Mouse (Mus musculus): ENCODE data around the gene Rpl21. TPM values are rescaled to one million over a fixed set of nuclear protein-coding genes. Genes with fewer than 3 reads are reported as not detected.
A peak's percentile ranks its signal among the peaks of the same experiment; 100 is the strongest.
"Not testable (repeated sequence)": the region's sequence is repeated elsewhere in the genome, so short reads cannot be mapped to it uniquely, and the experiment has no call there.

Gene Rpl21
- polyA plus RNA-seq, 1 experiment from 2014 or later: 536 TPM

DNA sequence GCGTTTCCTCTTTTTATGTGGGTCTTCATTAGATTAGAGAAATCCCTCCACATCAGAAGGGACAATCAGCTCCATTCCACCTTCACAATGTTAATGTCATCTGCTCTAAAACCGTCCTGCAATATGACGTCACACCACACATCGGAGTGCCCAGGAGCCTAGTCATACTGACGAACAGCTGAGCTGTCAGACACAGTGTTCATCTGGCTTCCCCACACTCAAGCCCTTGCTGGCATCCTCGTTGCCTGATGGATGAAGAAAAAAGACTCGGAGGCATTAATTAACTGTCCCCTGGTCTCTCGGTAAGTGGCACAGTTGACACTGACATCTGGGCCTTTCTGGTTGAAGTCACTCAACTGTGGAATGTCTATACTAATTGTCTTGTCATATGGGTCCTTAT lies 26.6 kb downstream of the Rpl21 start:
- 84% methylated on average over 8 of the region's 8 CpGs for WGBS
- Histone ChIP-seq H3K4me3 (no peak overlapping the region), H3K9me3 (replicated peaks) (no peaks in the 10 kb centered on the region; the same call in 1 of the 2 replicates), H3K36me3 (no peaks in the 10 kb centered on the region), H3K27ac (replicated peaks) (no peak overlapping the region), H3K27me3 (ENCODE audit: low read depth, poor library complexity, severe bottlenecking) (no peaks in the 10 kb centered on the region), H3K4me1 (peaks cover 10% of the 10 kb centered on the region)
- no peak for DNase-seq (ENCODE audit: low spot score)

DNA sequence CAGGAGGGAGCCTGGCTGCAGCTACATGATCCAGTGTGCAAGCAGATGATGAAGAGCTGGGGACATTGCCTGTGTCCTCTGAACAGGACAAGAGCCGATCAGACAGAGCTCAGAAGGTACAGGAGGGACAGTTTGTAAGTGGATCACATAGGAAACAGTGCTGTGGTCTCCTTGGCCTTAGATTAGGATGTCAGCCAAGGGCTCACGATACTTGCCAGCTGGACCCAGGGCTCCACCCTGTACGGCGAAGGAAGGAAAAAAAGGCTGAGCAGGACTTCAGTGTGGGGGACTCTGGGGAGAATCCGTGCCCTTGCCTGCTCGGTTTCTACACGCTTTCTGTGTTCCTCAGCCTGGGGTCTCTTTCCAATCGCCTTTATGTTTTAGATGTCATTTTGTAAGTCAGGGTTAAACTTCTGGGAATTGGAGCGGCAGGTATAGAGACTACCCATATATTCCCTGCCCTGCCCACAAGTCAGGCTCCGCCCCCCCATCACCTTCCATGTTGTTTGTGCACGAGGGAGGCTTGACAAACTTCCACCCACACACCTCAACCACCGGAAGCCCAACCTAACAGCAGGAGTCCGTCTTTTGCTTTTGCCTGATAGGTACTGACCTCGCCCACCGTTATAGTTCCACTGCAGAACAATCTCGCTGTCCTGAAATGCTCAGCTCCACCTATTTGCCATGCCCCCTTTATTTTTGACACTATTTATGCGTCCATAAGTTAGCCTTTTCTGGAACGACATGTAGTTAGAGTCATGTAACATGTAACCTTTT lies 27.7 kb downstream of the Rpl21 start:
- H3K4me1 ChIP-seq: peaks cover 10% of the 10 kb centered on the region
- no peak overlapping the region for H3K4me3 ChIP-seq
- no peaks in the 10 kb centered on the region; the same call in 1 of the 2 replicates for H3K9me3 ChIP-seq (replicated peaks)
- 86% methylated on average over 18 of the region's 18 CpGs for WGBS
- DNase-seq (ENCODE audit: low spot score): no peak
- H3K27ac ChIP-seq (replicated peaks): no peak overlapping the region
- no peaks in the 10 kb centered on the region for H3K36me3 ChIP-seq
- H3K27me3 ChIP-seq (ENCODE audit: low read depth, poor library complexity, severe bottlenecking): no peaks in the 10 kb centered on the region

DNA sequence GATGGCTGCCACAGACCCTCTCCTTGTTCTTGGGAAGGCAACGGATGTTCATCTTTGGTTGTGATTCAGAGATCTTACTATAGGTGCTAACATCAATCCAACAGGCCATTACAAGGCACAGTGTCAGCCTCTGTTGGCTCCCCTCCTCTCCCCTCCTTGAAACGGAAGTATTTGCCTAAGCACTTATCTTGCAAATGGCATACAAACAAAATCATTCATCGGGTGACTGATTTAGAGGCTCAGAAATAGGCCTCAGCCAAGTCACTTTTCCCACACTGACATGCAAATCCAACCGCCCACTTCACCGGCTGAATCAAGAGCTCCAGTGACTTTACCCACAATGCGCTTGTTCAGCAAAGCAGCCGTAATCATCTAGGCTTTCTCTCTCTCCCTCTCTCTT lies 28.9 kb downstream of the Rpl21 start:
- Histone ChIP-seq H3K4me1 (peaks cover 10% of the 10 kb centered on the region), H3K27me3 (ENCODE audit: low read depth, poor library complexity, severe bottlenecking) (no peaks in the 10 kb centered on the region), H3K27ac (replicated peaks) (no peak overlapping the region), H3K4me3 (no peak overlapping the region), H3K36me3 (no peaks in the 10 kb centered on the region), H3K9me3 (replicated peaks) (no peaks in the 10 kb centered on the region)
- no peak for DNase-seq (ENCODE audit: low spot score)
- WGBS: 53% methylated on average over 7 of the region's 7 CpGs

DNA sequence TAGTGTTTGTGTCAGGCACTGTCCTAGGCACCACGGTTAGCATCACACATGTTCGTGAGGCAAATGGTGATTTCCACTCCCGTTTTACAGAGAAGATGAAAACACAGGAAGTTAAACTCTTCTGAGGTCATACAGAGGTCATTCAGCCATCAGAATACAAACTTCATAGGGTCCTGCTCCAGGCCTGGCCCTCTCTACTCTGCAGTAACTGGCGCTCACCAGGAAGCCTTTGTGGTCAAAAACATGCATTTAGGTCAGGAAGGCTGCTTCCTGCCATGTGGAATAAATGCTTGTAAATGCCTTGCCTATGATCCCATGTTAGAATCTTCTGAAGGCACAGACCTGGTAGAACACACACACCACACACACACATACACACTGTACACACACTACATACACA lies 32.8 kb downstream of the Rpl21 start:
- Histone ChIP-seq H3K27ac (replicated peaks) (no peak overlapping the region), H3K36me3 (no peaks in the 10 kb centered on the region), H3K4me1 (peaks cover 24% of the 10 kb centered on the region), H3K9me3 (replicated peaks) (no peaks in the 10 kb centered on the region), H3K27me3 (ENCODE audit: low read depth, poor library complexity, severe bottlenecking) (no peaks in the 10 kb centered on the region), H3K4me3 (no peak overlapping the region)
- no peak for DNase-seq (ENCODE audit: low spot score)
- 80% methylated on average over 4 of the region's 4 CpGs for WGBS

DNA sequence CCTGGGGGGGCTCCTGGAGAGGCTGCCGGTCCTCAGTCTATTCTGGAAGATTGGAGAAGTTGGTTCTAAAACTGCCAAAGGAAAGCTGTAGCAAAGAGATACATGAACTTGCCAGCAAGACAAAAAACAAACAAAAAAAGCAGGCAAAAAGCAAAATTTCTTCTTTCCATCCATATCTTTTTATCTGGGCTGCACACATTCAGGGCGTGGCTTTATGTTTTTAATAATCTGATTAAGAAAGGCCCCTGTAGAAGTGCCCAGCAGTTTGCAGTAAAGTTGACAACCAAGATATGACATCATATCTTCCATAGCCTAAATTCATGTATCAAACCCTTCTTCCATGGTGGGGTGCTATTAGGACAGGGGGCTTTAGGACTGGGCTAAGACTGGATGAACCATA lies 33.6 kb downstream of the Rpl21 start:
- H3K27ac ChIP-seq (replicated peaks): no peak overlapping the region
- no peak for DNase-seq (ENCODE audit: low spot score)
- WGBS: 94% methylated on average over 2 of the region's 2 CpGs
- peaks cover 24% of the 10 kb centered on the region for H3K4me1 ChIP-seq
- no peaks in the 10 kb centered on the region for H3K27me3 ChIP-seq (ENCODE audit: low read depth, poor library complexity, severe bottlenecking)
- H3K4me3 ChIP-seq: no peak overlapping the region
- no peaks in the 10 kb centered on the region for H3K9me3 ChIP-seq (replicated peaks)
- H3K36me3 ChIP-seq: no peaks in the 10 kb centered on the region

DNA sequence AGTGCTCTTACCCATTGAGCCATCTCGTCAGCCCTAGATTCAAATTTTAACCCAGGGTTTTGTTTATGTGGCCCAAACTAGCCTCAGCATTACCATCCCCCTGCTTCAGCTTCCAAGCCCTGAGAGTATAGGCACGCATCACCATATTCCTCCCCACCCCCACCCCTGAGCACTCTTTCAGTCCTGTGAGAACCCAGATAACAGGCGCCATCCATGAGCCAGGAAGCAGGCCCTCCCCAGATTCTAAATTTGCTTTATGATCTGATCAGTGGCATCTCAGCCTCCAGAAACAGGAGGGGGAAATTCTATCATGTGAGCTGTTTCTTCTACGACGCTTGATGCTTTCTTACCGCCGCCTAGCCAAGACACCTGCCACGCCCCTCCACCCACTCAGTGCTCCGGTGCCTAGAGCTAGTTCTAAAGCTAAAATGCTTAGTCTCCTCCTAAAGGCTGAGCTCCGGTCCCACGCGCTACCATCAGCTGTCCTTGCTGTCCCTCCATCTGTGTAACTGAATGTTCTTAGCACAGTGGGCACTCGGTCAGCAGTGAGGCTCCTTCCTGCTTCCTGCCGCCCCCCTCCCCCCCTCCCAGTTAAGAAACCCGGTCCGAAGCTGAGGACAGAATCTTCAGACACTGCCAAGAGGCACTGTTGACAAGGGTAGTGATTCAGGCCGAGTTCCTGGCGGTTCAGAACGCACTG lies 34.7 kb downstream of the Rpl21 start:
- no peaks in the 10 kb centered on the region for H3K9me3 ChIP-seq (replicated peaks)
- peak overlapping the region; percentile 65 for H3K27ac ChIP-seq (replicated peaks)
- DNase-seq (ENCODE audit: low spot score): peak; percentile 27
- peak overlapping the region; percentile 45 for H3K4me3 ChIP-seq
- no peaks in the 10 kb centered on the region for H3K27me3 ChIP-seq (ENCODE audit: low read depth, poor library complexity, severe bottlenecking)
- peaks cover 13% of the 10 kb centered on the region for H3K4me1 ChIP-seq
- H3K36me3 ChIP-seq: no peaks in the 10 kb centered on the region
- WGBS: 11% methylated on average over 19 of the region's 19 CpGs

DNA sequence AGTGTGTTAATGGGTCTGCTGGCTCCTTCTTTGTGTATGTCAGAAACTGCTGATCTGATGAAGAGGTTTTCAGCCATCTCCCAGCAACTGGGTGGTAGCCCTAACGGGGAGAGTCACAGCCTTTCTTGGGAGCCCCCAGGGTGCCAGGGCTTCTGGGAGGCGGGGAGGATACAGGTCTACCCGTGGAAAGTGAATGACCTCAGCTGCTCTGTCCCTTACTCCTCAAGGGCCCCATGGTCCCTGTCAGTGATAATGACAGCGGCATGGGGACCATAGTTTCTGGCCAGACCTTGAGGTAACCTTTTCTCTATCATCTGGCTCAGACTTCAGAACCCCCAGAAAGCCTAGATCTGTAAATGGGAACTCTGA lies 35.2 kb downstream of the Rpl21 start:
- Histone ChIP-seq H3K4me3 (peak overlapping the region; percentile 45), H3K27ac (replicated peaks) (peak overlapping the region; percentile 65), H3K4me1 (peaks cover 13% of the 10 kb centered on the region), H3K9me3 (replicated peaks) (no peaks in the 10 kb centered on the region), H3K36me3 (no peaks in the 10 kb centered on the region), H3K27me3 (ENCODE audit: low read depth, poor library complexity, severe bottlenecking) (no peaks in the 10 kb centered on the region)
- WGBS: 14% methylated on average over 4 of the region's 4 CpGs
- no peak for DNase-seq (ENCODE audit: low spot score)

DNA sequence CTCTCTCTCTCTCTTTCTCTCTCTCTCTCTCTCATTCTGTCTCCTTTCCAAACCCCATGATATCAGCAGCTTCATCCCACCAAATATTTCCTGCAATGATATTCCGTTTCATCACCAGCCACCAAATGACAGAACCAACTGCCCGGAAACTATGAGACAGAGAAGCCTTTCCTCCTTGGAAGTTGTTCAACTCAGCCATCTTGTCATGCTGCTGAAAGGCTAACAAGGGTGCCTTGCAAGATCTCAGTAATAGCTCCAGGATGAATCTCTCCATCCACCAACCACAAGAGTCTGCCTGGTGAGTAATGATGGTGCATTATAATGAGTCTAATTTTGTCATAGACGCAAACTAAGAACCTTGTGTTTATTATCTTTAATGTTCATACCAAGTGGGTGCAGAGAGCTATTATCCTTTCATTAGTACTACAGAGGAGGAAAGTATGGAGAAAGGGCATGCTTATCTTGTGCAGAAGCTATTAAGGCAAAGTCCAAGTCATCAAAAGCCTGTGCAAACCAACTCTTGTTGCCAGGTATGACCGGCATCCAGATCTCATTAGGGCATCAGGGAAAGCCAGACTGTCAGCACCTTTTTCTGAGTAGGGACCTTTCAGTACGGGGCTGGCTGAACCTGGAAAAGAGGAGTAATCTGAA lies 40.4 kb downstream of the Rpl21 start:
- Histone ChIP-seq H3K36me3 (no peaks in the 10 kb centered on the region), H3K27ac (replicated peaks) (no peak overlapping the region), H3K9me3 (replicated peaks) (peaks cover 5% of the 10 kb centered on the region; the same call in 1 of the 2 replicates), H3K4me3 (no peak overlapping the region), H3K4me1 (peaks cover 2% of the 10 kb centered on the region), H3K27me3 (ENCODE audit: low read depth, poor library complexity, severe bottlenecking) (no peaks in the 10 kb centered on the region)
- DNase-seq (ENCODE audit: low spot score): no peak
- WGBS: 90% methylated on average over 5 of the region's 5 CpGs

DNA sequence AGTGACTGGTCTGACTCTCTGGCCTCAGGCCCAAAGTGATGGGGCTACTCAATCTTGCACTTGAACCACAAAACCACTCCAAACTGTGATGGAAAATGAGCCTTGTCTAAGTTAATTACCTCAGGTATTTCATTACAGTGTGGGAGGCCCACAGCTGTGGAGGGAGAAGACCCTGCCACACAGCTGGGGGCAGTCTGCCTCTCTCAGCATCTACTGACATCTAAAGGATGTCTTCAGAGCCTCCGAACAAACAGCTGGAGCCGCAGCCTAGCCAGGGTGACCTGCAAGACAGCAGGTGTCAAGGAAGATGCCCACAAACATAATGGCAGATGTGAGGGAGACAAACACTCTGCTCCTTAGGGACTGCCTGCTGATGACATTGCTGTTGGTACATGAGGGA lies 43.3 kb downstream of the Rpl21 start:
- Histone ChIP-seq H3K4me1 (no peaks in the 10 kb centered on the region), H3K27me3 (ENCODE audit: low read depth, poor library complexity, severe bottlenecking) (no peaks in the 10 kb centered on the region), H3K36me3 (no peaks in the 10 kb centered on the region), H3K9me3 (replicated peaks) (peaks cover 5% of the 10 kb centered on the region; the same call in 1 of the 2 replicates), H3K27ac (replicated peaks) (no peak overlapping the region), H3K4me3 (no peak overlapping the region)
- WGBS: 91% methylated on average over 2 of the region's 2 CpGs
- DNase-seq (ENCODE audit: low spot score): no peak

DNA sequence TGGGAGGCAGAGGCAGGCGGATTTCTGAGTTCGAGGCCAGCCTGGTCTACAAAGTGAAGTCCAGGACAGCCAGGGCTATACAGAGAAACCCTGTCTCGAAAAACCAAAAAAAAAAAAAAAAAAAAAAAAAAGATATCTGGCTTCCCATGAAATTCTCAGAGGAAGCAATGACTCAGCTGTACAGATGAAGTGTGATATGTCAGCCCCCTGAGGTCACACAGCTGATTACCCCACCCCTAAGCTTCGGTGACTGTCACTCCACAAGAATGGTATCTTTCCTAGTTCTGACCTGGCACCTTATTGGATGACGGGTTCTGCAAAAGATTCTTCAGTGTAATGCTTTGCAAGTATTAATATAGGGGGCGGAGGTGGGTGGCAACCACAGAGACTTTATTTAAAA lies 45.2 kb downstream of the Rpl21 start:
- not testable (repeated sequence) for H3K27me3 ChIP-seq (ENCODE audit: low read depth, poor library complexity, severe bottlenecking); H3K27ac ChIP-seq (replicated peaks); H3K4me1 ChIP-seq; DNase-seq (ENCODE audit: low spot score); H3K36me3 ChIP-seq; H3K9me3 ChIP-seq (replicated peaks); H3K4me3 ChIP-seq
- 86% methylated on average over 5 of the region's 6 CpGs for WGBS

DNA sequence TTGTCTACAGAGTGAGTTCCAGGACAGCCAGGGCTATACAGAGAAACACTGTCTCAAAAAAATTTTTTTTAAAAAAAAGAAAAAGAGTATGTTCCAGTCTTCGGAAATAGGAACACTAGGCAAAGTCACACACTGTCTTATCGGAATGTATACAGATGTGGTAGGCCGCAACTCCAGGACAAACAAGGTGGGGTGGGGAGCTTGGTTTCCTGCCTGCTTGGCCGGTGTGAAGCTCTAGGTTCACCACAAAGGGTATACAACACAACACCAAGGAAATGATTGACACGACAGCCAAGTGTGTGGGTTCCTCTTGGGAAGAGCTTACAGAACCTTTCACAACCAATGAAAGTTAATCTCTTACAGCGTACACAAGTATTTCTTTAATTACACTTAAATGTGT lies 49.6 kb downstream of the Rpl21 start:
- H3K27me3 ChIP-seq (ENCODE audit: low read depth, poor library complexity, severe bottlenecking): no peaks in the 10 kb centered on the region
- no peaks in the 10 kb centered on the region for H3K9me3 ChIP-seq (replicated peaks)
- no peak overlapping the region for H3K4me3 ChIP-seq
- H3K27ac ChIP-seq (replicated peaks): no peak overlapping the region
- H3K4me1 ChIP-seq: no peaks in the 10 kb centered on the region
- no peaks in the 10 kb centered on the region for H3K36me3 ChIP-seq
- DNase-seq (ENCODE audit: low spot score): no peak
- WGBS: 91% methylated on average over 6 of the region's 6 CpGs

DNA sequence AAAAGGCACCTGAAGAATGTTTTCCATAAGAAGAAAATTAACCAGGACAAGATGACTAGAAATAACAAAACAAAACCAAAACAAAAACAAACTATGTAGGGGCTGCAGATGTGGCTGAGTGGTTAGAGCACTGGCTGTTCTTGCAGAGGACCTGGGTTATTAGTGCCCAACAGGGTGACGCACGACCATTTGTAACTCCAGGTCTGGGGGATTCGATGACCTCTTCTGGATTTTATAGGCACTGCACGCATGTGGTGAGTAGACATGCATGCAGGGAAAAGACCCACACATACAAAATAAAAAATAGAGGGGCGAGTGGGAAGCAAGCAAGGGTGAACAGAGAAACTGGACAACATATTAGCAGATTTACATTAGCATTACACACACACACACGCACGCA lies 50.4 kb downstream of the Rpl21 start:
- 77% methylated on average over 7 of the region's 7 CpGs for WGBS
- Histone ChIP-seq H3K9me3 (replicated peaks) (no peaks in the 10 kb centered on the region), H3K36me3 (no peaks in the 10 kb centered on the region), H3K27ac (replicated peaks) (no peak overlapping the region), H3K27me3 (ENCODE audit: low read depth, poor library complexity, severe bottlenecking) (no peaks in the 10 kb centered on the region), H3K4me3 (no peak overlapping the region), H3K4me1 (no peaks in the 10 kb centered on the region)
- DNase-seq (ENCODE audit: low spot score): no peak
